Mouse (Mus musculus) right cerebral cortex, postnatal 25 days (tissue): ENCODE measurements around the gene Vwf.

Source experiments
- DNase-seq: peaks from one replicate; pipeline ENCODE4 v3.0.0; 2022

Gene Vwf

GRCm38 (mm10) chr6:125589075-125589474, 42.5 kb downstream of the Vwf start:
- no peak for DNase-seq

- no peak for DNase-seq
Observed at GRCm38 (mm10) chr6:125590056-125590455, 43.5 kb downstream of the Vwf start.

- DNase-seq = no peak
Observed at GRCm38 (mm10) chr6:125590471-125590870, 43.9 kb downstream of the Vwf start.

- DNase-seq = no peak
Observed at GRCm38 (mm10) chr6:125591652-125592385, 45.2 kb downstream of the Vwf start.

GRCm38 (mm10) chr6:125592536-125592935, 46.0 kb downstream of the Vwf start:
- no peak for DNase-seq

GRCm38 (mm10) chr6:125594311-125594710, 47.7 kb downstream of the Vwf start:
- no peak for DNase-seq

- no peak for DNase-seq
Observed at GRCm38 (mm10) chr6:125594825-125595224, 48.3 kb downstream of the Vwf start.

- DNase-seq = no peak
Observed at GRCm38 (mm10) chr6:125596701-125597318, 50.2 kb downstream of the Vwf start.

- no peak for DNase-seq
Observed at GRCm38 (mm10) chr6:125597716-125598115, 51.1 kb downstream of the Vwf start.

- peak; percentile 76 for DNase-seq
Observed at GRCm38 (mm10) chr6:125600036-125600558, 53.5 kb downstream of the Vwf start.

- DNase-seq = no peak
Observed at GRCm38 (mm10) chr6:125600669-125601068, 54.1 kb downstream of the Vwf start.

- DNase-seq = no peak
Observed at GRCm38 (mm10) chr6:125601190-125601589, 54.6 kb downstream of the Vwf start.

- no peak for DNase-seq
Observed at GRCm38 (mm10) chr6:125601748-125602147, 55.2 kb downstream of the Vwf start.

- no peak for DNase-seq
Observed at GRCm38 (mm10) chr6:125602354-125602753, 55.8 kb downstream of the Vwf start.

GRCm38 (mm10) chr6:125603234-125603633, 56.7 kb downstream of the Vwf start:
- peak; percentile 46 for DNase-seq

- no peak for DNase-seq
Observed at GRCm38 (mm10) chr6:125603678-125604462, 57.3 kb downstream of the Vwf start.

- peak; percentile 60 for DNase-seq
Observed at GRCm38 (mm10) chr6:125604463-125605191, 58.1 kb downstream of the Vwf start.

- no peak for DNase-seq
Observed at GRCm38 (mm10) chr6:125609025-125609424, 62.5 kb downstream of the Vwf start.

- DNase-seq = no peak
Observed at GRCm38 (mm10) chr6:125617855-125618254, 71.3 kb downstream of the Vwf start.

GRCm38 (mm10) chr6:125620764-125621163, 74.2 kb downstream of the Vwf start:
- DNase-seq = peak; percentile 29

GRCm38 (mm10) chr6:125622434-125622833, 75.9 kb downstream of the Vwf start:
- no peak for DNase-seq

- DNase-seq = no peak
Observed at GRCm38 (mm10) chr6:125640486-125640885, 93.9 kb downstream of the Vwf start.

- DNase-seq = peak; percentile 40
Observed at GRCm38 (mm10) chr6:125641146-125641545, 94.6 kb downstream of the Vwf start.
